Mouse (Mus musculus): ENCODE data around the gene Krt35. TPM values are rescaled to one million over a fixed set of nuclear protein-coding genes. Genes with fewer than 3 reads are reported as not detected.

The Krt35 gene
- polyA plus RNA-seq, 1 experiment from 2014 or later, result not detected

GRCm38 (mm10) chr11:100105576-100106122 is 9.6 kb upstream of the Krt35 start, which contains the start of gene Krt36:
Gene Krt36 (minus strand): TSS chr11:100105626.
- Histone ChIP-seq H3K27me3 (replicated peaks; ENCODE audit: insufficient read depth, low read length) (no peaks in the 10 kb centered on the region), H3K27ac (ENCODE audit: low read length) (no peak within 1 kb of the TSS), H3K4me1 (ENCODE audit: insufficient read depth, low read depth, low read length) (no peaks in the 10 kb centered on the region), H3K4me3 (ENCODE audit: low read depth, low read length) (no peak within 1 kb of the TSS), H3K9me3 (ENCODE audit: low read length) (no peaks in the 10 kb centered on the region), H3K36me3 (ENCODE audit: insufficient read depth, low read length) (no peaks in the 10 kb centered on the region), H3K9ac (replicated peaks; ENCODE audit: low read depth) (no peak within 1 kb of the TSS), H3K4me2 (replicated peaks; ENCODE audit: low read depth, low read length) (no peak within 1 kb of the TSS)
- ATAC-seq (no peak), DNase-seq (ENCODE audit: low spot score) (no peak)
- 81% methylated on average over 6 of the region's 6 CpGs for WGBS
- no peak for TF ChIP-seq CTCF (IDR thresholded peaks at IDR 0.05)
- no peak for TF ChIP-seq EP300 (IDR thresholded peaks at IDR 0.05)

- ATAC-seq (no peak), DNase-seq (ENCODE audit: low spot score) (no peak)
- TF ChIP-seq EP300 (IDR thresholded peaks at IDR 0.05), result no peak
- TF ChIP-seq CTCF (IDR thresholded peaks at IDR 0.05), result no peak
- Histone ChIP-seq H3K9ac (replicated peaks; ENCODE audit: low read depth) (no peak overlapping the region), H3K4me2 (replicated peaks; ENCODE audit: low read depth, low read length) (no peak overlapping the region), H3K27me3 (replicated peaks; ENCODE audit: insufficient read depth, low read length) (no peaks in the 10 kb centered on the region), H3K9me3 (ENCODE audit: low read length) (no peaks in the 10 kb centered on the region), H3K4me1 (ENCODE audit: insufficient read depth, low read depth, low read length) (no peaks in the 10 kb centered on the region), H3K4me3 (ENCODE audit: low read depth, low read length) (no peak overlapping the region), H3K36me3 (ENCODE audit: insufficient read depth, low read length) (no peaks in the 10 kb centered on the region), H3K27ac (ENCODE audit: low read length) (no peak overlapping the region)
- WGBS, result 55% methylated on average over 15 of the region's 15 CpGs
Observed at GRCm38 (mm10) chr11:100102693-100103429, 6.8 kb upstream of the Krt35 start.

GRCm38 (mm10) chr11:100100391-100100790 is 4.3 kb upstream of the Krt35 start:
- Histone ChIP-seq H3K4me2 (replicated peaks; ENCODE audit: low read depth, low read length) (no peak overlapping the region), H3K27ac (ENCODE audit: low read length) (no peak overlapping the region), H3K36me3 (ENCODE audit: insufficient read depth, low read length) (no peaks in the 10 kb centered on the region), H3K4me1 (ENCODE audit: insufficient read depth, low read depth, low read length) (no peaks in the 10 kb centered on the region), H3K27me3 (replicated peaks; ENCODE audit: insufficient read depth, low read length) (no peaks in the 10 kb centered on the region), H3K4me3 (ENCODE audit: low read depth, low read length) (no peak overlapping the region), H3K9ac (replicated peaks; ENCODE audit: low read depth) (no peak overlapping the region), H3K9me3 (ENCODE audit: low read length) (no peaks in the 10 kb centered on the region)
- ATAC-seq, result no peak
- DNase-seq (ENCODE audit: low spot score), result no peak
- no peak for TF ChIP-seq CTCF (IDR thresholded peaks at IDR 0.05)
- 66% methylated on average over 4 of the region's 4 CpGs for WGBS

- Histone ChIP-seq H3K4me2 (replicated peaks; ENCODE audit: low read depth, low read length) (no peak overlapping the region), H3K9ac (replicated peaks; ENCODE audit: low read depth) (no peak overlapping the region), H3K4me1 (ENCODE audit: insufficient read depth, low read depth, low read length) (no peaks in the 10 kb centered on the region), H3K9me3 (ENCODE audit: low read length) (no peaks in the 10 kb centered on the region), H3K36me3 (ENCODE audit: insufficient read depth, low read length) (no peaks in the 10 kb centered on the region), H3K27ac (ENCODE audit: low read length) (no peak overlapping the region), H3K27me3 (replicated peaks; ENCODE audit: insufficient read depth, low read length) (no peaks in the 10 kb centered on the region), H3K4me3 (ENCODE audit: low read depth, low read length) (no peak overlapping the region)
- DNase-seq (ENCODE audit: low spot score), result peak; percentile 10
- TF ChIP-seq EP300 (IDR thresholded peaks at IDR 0.05), result no peak
- no peak for TF ChIP-seq CTCF (IDR thresholded peaks at IDR 0.05)
- peak; percentile 56; the same call in 1 of the 2 replicates for ATAC-seq
- 52% methylated on average over 9 of the region's 9 CpGs for WGBS
Observed at GRCm38 (mm10) chr11:100097819-100098218, 1.8 kb upstream of the Krt35 start.

- Histone ChIP-seq H3K36me3 (ENCODE audit: insufficient read depth, low read length) (no peaks in the 10 kb centered on the region), H3K9me3 (ENCODE audit: low read length) (no peaks in the 10 kb centered on the region), H3K4me2 (replicated peaks; ENCODE audit: low read depth, low read length) (no peak overlapping the region), H3K27ac (ENCODE audit: low read length) (no peak overlapping the region), H3K4me1 (ENCODE audit: insufficient read depth, low read depth, low read length) (no peaks in the 10 kb centered on the region), H3K9ac (replicated peaks; ENCODE audit: low read depth) (no peak overlapping the region), H3K27me3 (replicated peaks; ENCODE audit: insufficient read depth, low read length) (no peaks in the 10 kb centered on the region; the same call in 1 of the 2 replicates), H3K4me3 (ENCODE audit: low read depth, low read length) (no peak overlapping the region)
- DNase-seq (ENCODE audit: low spot score), result no peak
- WGBS, result 65% methylated on average over 7 of the region's 7 CpGs
- TF ChIP-seq CTCF (IDR thresholded peaks at IDR 0.05), result no peak
- no peak for TF ChIP-seq EP300 (IDR thresholded peaks at IDR 0.05)
- ATAC-seq, result no peak
Observed at GRCm38 (mm10) chr11:100088378-100089025, 7.5 kb downstream of the Krt35 start.

- Histone ChIP-seq H3K9ac (replicated peaks; ENCODE audit: low read depth) (no peak within 1 kb of the TSS), H3K4me2 (replicated peaks; ENCODE audit: low read depth, low read length) (no peak within 1 kb of the TSS), H3K4me1 (ENCODE audit: insufficient read depth, low read depth, low read length) (no peaks in the 10 kb centered on the region), H3K27ac (ENCODE audit: low read length) (no peak within 1 kb of the TSS), H3K36me3 (ENCODE audit: insufficient read depth, low read length) (no peaks in the 10 kb centered on the region), H3K4me3 (ENCODE audit: low read depth, low read length) (no peak within 1 kb of the TSS), H3K27me3 (replicated peaks; ENCODE audit: insufficient read depth, low read length) (no peaks in the 10 kb centered on the region; the same call in 1 of the 2 replicates), H3K9me3 (ENCODE audit: low read length) (no peaks in the 10 kb centered on the region)
- TF ChIP-seq CTCF (IDR thresholded peaks at IDR 0.05) (no peak), EP300 (IDR thresholded peaks at IDR 0.05) (no peak)
- no peak for DNase-seq (ENCODE audit: low spot score)
- 84% methylated on average over 10 of the region's 10 CpGs for WGBS
- ATAC-seq, result no peak
Observed at GRCm38 (mm10) chr11:100087861-100088260, 8.2 kb downstream of the Krt35 start, which contains the start of gene Krt32. Gene Krt32 (minus strand): TSS chr11:100088226.
